Mouse (Mus musculus) E14TG2a.4 (cell line): ENCODE measurements around the gene Lcn5.

ENCODE experiments used
- CTCF ChIP-seq: conservative IDR thresholded peaks from 2 replicates; pipeline ENCODE4 v1.5.1; 2014; ENCODE audit warnings: low read length
- POU5F1 ChIP-seq: IDR thresholded peaks from 2 replicates; pipeline ENCODE4 v1.6.1; 2014; ENCODE audit warnings: low read length, borderline replicate concordance

- TF ChIP-seq POU5F1 (no peak), CTCF (no peak)
These were observed 24.7 kb downstream of the Lcn5 start, which contains the start of gene Lcn10 for GRCm38 (mm10) chr2:25682426-25682825.
